Mouse (Mus musculus) retina, embryonic 14.5 days (tissue): Measurements from ENCODE around the gene Slc1a2.

Experiments used
- DNase-seq: peaks from one replicate; pipeline ENCODE4 v3.0.0-alpha.2; 2015; ENCODE audit warnings: low spot score

The Slc1a2 gene

DNA sequence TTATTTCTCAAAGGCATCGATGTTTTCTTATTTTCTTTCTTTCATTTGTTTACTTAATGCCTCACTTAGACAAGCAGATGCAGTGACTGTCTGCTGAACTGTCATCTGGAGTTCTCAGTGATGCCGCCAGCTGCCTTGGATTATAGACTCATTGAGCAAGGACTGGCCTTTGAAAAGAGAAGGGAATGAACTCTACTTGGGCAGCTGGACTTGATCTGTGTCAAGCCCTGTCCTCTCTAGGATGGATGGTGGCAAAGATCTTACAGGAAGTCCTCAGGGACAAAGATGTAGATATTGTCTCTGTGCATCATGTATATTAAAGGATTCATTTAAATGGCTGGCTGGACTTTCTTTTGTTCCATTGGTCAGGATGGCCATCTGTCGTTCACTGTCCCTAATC is 5.4 kb downstream of the Slc1a2 start:
- peak; percentile 60 for DNase-seq

DNA sequence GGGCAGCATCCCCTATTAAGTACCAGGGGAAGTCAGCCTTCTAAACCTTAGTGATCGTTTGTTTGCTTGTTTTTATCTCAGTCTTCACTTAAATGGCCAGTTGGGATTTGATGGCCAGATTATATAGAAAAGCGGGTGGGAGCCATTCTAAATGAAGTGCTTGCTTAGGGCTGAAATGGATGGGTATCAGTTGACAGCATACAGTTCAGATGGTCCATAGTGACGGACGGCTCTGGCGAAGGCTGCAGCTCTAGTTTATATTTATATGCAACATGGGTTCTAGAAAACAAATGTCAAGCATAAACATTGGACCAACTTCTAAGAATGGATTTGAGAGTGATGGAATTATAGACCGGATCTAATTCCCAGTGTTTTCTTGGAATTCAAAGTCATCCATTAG is 9.5 kb downstream of the Slc1a2 start:
- DNase-seq, result no peak

DNA sequence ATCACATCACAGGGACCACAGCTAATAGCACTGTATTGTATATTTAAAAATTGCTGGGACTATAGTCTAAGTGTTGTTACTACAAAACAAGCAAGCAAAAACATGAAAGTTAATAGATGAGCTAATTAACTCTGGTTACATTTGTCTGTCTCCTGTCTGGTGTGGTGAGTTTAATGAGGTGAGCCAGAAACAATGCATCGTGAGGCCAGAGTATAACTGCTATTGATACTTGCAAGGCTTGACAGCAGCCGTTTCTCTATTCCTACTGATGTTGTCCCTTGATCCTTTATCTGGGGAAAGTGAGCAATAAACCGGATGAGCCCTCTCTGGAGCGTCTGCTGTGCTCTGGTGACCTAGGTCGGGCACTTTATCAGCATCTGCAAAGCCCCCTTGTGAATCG is 11.1 kb downstream of the Slc1a2 start:
- no peak for DNase-seq

DNA sequence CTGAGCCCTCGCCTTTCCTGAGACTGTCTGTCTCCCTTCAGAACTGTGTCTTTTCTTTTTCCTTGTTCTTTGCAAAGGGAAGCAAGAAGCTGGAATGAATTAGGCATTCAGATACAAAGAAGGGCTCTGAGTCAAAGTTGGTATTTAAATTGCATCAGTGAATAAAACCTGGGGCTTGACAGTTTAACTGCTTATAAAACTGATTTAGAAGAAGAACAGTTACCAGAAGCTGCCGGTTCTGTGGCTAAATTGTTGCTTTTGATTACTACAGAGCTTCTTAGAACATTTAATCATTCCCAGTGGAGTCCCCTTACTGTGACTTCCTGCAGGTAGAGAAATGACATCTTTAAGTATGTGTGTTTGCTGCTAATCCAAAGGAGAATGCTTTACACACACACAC is 16.1 kb downstream of the Slc1a2 start:
- no peak for DNase-seq

DNA sequence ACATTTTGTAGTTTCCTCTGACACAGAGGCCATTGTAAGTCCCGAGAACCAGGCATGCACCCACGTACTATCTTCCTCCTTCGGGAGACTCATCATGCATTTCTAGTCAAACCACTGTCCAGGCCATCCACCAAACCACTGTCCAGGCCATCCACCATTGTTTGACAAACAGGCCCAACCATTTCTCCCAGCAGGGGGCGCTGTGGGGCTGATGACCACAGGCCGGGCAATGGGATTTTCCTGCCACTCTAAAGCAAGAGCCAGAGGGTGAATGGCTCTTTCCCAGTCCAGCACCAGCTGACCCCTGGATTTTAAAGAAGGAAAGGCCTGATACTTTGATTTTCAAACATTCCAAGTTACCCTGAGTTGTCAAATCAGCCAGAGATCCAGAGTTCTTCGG is 16.8 kb downstream of the Slc1a2 start:
- DNase-seq, result peak; percentile 71

DNA sequence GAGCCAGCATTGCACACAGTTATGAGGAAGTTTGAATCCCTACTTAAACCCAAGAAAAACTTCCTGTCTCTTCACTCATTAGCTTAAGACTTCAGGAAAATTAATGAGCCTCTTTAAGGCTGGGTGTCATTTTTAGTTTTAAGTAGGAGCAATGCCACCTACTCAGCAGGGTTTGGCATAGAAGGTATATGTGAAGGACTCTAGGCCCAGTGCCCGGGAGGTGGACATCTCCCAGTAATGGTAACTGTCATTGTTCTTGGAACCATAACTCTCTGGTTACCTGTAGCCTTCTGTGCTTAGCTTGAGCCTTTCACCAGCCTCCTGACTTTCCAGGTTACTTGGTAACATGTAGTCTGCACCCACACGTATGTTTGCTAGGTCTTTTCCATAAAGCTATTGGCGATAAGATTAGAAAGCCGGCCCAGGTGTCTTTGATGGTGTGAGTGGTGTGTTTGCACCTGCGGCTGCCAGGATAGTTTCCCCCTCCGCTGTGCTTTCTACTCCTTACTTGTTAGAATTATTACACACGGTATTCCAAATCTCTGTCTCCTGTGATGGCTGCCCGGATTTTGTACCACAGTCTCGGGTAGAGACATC is 18.4 kb downstream of the Slc1a2 start:
- no peak for DNase-seq

DNA sequence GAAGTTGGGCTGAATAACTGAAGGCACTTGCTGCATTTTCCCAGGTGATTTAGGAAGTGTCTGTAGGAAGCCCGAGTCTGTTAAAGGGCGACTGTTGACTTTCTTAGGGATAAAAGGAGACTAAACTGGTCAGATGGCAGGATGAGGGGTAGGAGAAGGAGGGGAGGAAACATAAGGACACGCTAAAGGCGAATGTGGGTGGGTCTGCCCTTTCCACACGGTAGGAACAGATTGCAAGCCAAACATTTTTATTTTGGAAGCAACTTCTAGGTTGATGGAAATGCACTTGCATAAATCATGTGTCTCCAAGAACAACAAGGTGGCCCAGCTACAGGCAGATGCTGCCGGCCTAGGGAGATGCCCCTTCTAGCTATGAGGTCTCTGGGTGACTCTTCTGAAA is 18.9 kb downstream of the Slc1a2 start:
- no peak for DNase-seq

DNA sequence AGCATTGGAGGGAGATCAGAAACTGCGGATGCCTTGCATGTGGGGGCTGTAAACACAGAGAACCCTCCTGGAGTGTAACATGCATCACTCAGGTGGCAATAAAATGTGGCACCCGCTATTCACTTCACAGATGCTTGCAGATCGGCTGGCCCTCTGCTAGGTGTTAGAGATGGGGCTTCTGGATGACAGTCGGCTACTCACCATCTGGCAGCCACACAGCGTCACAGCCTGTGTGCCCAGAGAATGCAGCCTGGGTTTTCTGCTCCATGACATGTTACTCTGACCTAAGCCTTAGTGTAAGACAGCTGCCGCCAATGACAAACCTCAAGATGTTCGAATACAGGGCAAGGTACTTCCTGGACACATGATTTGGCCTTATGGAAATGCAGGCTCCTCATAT is 22.9 kb downstream of the Slc1a2 start:
- DNase-seq, result no peak

DNA sequence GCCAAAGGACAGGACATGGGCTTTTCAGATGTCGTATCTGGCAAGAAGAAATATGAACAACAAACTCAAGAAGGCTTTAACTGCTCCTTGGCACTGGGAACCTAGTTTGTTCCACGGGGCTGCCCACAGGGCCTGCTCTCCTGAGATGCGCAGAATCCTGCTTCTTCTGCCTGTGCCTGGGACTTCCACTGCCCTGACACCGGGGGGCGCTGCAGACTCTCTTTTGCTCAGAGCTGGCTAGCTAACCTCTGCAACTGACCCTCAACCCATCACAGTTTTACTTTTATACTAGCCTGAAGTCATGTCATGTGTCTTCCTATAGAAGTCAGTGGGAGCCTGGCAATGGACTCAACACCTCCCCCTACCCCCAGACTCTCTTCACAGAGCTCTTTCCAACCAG is 23.7 kb downstream of the Slc1a2 start:
- peak; percentile 69 for DNase-seq

DNA sequence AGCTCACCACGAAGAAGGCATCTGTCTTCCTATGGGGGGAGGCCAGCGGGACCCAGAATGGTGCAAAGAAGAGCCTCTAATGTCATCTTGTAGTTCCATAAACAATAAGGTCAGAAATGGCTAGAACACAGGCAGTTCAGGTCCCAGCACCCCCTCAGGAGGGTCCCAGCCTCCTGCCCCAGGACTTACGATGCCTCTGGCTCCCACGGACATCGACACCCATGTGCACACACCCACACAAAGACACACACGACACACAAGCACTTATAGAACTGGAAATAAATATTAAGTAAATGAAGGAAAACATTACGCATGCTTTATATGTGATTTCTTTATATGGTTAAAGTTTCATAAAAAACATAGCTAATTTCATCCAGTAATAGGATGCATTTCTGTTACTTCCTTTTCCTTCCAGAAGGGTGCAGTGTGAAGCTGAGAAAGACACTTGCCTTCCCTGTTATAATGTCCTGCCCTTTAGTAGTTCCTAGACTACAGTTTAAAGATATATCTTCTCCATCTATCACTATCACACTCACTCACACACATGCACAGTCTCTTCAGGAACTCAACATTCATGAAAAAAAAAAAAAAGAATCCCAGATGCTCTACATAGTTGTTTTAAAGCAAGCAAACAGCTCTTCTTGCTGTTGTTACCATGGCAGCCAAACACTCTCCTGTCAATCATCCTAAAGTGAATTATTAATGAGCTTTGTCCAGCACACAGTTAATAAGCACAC is 27.1 kb downstream of the Slc1a2 start:
- DNase-seq, result peak; percentile 83

DNA sequence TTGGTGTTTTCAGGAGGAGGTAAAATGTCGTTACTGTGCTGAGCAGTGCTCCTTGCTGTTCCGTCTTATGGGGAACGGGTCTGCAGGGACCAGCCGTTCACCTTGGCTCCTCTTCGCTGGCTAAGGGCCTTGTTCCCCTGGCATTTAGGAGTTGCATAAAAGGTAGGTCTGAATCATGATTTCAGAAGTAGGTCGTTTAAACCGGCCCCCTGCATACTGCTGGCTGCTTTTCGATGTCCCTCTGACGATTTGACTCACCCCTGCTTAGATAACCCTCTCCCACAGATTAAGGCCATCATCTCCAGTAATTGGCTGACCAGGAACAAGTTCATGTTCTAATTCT is 27.6 kb downstream of the Slc1a2 start:
- DNase-seq, result no peak

DNA sequence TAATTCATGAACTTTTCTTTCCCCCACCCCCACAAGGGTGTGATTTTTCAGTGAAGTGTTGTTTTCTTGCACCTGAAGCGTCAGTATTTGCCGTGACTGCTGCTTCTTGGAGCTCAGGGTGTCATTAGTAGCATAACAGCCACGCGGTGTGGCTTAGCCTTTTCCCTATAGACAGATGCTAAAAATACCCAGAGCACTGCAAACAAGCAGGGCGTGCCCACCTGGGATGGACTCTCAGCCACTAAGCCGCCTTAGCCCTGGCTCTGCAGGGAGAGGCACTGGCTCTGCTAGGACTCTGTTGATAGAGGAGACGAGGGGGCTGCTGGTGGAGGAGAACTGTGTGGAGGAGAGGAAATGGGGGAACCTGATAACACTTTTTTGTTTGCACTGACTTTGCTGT is 35.1 kb downstream of the Slc1a2 start:
- DNase-seq, result no peak

DNA sequence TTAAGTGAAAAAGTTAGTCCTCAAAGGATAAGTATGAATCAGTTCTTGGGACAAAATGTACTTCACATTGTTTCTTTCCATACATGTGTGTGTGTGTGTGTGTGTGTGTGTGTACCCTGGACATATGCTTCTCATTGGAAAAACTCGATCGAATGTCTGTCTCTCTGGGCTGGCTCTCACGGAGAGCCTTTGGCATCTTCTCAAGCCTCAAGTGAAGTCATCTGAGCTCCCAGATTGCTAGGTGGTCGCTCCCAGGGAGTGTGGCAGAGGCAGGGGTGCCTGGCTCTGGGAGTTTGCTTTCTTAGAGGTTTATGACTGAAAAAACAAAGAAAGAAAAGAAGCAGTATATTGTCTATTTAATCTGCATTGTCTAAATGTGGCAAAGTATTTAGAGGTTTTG is 36.3 kb downstream of the Slc1a2 start:
- no peak for DNase-seq

DNA sequence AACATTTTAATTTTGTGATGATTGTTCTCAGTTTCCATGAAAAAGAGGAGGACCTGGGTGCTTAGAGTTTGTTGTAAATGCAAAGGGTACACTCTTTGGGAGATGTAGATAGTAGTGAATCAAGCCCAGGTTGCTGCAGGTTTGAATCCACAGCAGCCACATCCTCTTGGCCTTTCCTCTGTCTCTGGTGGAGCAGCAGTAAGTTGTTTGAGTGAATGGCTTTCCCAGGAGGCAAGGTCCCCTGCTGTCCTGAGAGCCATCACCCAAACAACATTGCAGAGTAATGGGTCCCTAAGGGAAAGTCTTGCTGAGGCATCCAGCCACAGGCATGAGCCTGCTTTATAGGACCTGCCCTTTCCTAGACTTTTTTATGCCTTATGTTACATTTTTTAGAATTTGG is 37.1 kb downstream of the Slc1a2 start:
- DNase-seq, result no peak

DNA sequence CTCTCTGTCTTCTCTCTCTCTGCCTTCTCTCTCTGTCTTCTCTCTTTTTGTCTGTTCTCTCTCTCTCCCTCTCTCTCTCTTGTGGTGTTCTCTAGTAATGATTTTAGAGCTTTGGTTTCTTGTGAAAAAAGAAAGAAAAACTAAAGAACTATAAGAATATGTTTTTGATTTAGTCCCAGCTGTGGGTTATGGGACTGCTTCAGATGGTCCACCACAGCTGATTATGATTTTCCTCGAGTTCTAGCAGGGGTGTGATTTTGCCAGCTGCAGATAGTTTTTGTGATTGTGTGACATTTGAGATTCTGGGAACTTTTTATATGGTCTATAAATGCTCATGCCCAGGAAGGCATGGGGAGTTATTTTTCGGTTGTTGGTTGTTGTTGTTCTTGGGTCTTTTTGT is 39.3 kb downstream of the Slc1a2 start:
- DNase-seq, result no peak

DNA sequence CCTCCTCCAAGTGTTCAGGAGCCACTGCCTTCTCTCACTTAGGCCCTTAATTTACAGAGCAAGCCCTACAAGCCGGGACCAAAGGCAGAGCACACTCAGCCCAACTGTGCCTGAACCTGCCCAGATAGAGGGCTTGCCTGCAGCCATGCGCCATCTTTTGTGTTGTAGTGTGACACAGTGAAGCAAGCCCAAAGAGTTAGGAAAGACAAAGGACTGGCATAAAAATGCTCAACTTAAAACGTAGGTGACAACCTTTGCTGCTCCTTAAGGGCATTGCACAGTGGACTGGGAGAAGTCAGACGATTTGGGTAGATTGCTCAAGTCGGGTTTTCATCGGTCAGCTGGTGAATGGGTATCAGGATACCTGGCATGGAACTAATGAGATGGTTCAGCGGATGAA is 41.5 kb downstream of the Slc1a2 start:
- DNase-seq, result no peak

DNA sequence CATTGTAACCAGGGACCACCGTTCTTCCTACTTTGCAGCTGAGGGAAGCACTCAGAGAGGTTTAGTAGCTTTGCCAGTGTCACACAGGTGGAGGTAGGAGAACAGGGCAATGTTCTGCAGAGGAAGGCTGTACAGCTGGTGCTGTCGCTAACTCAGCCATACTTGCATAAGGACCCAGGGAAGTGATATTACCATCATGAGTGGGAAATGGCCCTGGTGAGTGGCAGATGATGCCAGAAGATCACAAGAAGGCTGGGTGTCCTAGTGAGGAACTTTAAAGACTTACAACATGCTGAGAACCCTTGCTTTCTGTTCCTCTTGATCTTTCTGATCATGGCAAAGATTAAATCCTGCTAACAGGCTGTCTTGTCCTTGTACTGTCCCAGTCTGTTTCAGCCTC is 42.2 kb downstream of the Slc1a2 start:
- no peak for DNase-seq

DNA sequence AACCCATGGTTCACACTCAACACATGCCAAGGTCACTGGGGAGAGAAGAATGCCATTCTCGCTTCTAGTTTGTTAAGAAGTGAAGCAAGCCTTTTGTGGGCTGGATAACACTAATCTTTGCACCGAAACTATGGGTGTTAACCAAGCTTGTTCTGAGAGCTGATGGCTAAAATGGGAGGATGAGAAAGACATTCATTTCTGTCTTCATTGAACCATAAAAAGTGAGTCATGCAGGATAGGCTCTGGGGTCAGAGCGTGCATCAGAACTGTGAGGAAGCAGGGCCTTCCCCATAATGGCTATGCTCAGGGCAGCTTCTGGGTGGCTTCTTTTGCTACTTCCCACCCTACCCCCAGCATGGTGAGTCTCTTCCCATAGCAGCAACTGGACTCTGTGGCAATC is 42.9 kb downstream of the Slc1a2 start:
- DNase-seq, result no peak

DNA sequence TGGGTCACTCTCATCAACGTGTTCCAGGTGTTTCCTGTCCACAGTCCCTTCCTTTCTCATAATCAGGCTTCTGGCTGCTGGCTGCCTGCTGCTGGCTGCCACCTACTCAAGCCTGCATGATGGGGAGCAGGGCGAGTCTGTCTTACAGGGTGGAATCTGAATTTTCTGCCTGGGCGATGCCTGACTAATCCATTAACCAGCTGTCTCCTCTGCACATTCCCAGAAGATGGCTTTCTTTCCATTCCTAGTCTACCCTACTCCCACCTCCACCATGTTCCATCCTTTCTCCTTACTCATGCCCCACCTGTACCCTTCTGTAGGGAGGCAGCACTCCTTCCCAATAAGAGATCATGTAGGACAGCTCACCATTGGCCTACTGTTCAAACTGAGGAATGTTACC is 45.1 kb downstream of the Slc1a2 start:
- DNase-seq, result no peak

DNA sequence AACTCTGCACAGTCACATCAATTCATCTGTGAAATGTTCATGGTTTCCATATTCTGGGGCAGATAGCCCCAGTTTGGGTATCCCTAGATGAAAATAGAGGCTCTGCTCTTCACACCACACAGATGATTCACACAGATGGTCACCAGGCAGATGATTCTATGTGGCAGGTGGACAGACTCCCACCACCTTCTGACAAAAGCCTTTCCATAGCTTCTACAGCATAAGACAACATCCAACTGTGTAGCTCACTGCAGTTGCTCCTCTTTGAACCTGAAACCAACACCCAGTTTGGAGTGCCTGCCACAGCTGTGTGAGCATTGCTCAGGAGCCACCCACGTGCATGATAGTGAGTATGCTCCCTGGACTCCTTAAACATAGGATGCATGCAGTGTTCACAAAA is 46.3 kb downstream of the Slc1a2 start:
- no peak for DNase-seq

DNA sequence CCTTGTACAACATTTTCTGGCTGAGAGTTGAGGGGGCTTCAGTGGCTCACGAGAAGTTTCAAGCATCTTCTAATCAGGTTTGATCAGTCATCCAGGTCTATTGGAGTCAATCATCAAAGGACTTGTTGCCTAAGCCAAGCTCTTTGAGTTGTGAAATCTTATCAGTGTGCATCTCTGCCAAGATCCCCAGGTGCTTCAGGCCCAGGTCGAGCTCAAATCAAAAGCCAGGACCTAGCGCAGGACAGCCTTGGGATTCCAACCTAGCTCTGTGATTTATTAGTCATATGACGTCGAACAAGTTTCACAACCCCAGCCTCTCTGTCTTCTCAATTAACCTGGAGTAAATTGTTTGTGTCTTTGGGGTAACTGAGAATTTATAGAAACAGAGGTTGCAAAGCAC is 53.1 kb downstream of the Slc1a2 start:
- no peak for DNase-seq

DNA sequence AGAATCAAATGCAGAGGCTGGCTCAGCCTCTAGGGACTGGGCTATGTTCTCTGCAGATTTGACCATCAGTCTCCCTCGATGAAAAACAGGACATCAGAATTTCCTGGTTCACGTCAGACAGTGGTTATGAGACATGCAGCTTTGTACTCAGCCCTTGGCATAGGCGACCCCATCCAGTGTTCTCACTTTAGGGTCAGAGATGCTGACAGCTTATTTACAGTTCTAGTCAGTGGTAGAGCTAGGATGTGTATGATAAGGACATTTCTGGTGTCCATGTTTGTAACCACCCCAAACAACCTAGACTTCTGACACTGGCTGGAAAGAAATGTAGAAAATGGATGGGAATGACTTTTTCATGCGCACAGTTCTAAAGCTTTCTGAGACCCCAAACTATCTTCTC is 53.6 kb downstream of the Slc1a2 start:
- DNase-seq, result no peak

DNA sequence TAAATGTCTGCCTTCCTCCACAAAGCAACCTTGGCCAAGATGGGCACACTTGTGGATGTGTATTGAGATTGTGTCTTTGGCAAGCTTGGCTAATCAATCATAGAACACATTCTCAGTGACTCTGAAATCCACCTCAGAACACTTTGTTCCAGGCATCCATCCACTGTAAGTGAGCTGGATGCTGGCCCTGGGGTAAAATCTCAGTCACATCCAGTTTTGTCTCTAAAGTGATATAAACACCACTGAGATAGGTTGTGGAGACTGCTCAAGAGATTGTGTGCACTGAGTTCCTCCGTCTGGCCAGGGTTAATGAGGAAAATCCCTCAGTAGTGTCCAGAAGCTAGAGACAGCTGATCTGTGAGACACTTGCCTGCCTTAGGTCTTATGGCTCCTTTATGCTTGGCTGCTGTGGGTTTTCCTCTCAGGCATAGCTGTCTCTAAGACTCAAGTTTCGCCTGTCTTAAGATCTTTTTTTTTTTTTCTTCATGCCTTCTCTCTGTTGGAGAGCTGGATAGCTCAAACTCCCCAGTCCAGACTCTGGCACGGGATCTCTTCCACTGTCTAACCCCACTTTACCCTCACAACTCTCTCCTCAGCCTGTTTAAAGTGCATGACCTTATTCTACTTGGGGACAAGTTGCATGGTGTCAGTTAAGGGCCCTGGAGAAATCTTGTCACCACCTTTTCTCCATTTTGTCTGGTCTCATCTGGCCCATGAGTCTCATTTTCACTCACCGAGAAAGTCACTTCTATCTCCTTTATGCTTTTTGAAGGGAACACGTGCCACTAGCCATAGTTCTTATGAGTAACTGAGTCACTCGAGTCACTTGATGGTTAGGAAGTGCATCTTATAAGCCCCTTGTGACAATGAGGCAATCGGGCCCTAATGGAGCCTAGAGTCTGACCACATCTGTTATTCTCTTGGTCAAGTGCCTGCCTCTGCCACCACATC is 54.5 kb downstream of the Slc1a2 start:
- DNase-seq, result no peak
